Mouse (Mus musculus) liver, postnatal 0 days (tissue): ENCODE data around the gene Iqcd.

Experiments
- CTCF ChIP-seq: sonication (generic); IDR thresholded peaks from 2 replicates; pipeline ENCODE4 v1.5.1; 2016; ENCODE audit warnings: antibody characterized with exemption, low read depth
- EP300 ChIP-seq: IDR thresholded peaks from 2 replicates; pipeline ENCODE4 v1.6.1; 2016; ENCODE audit warnings: antibody characterized with exemption, low read depth, mild to moderate bottlenecking

GRCm38 (mm10) chr5:120652915-120653701 is 64.3 kb downstream of the Iqcd start:
- TF ChIP-seq CTCF (no peak), EP300 (no peak)
